Mouse (Mus musculus): ENCODE data around the gene Kif26b. TPM values are rescaled to one million over a fixed set of nuclear protein-coding genes. Genes with fewer than 3 reads are reported as not detected.

Gene Kif26b
- 8.6 and 8.7 TPM in 2 replicates for polyA plus RNA-seq (2015; fragmentation: Nextera tagmentation; extraction: Ambion mirVana)

- Histone ChIP-seq H3K27me3 (replicated peaks; ENCODE audit: control insufficient read depth, insufficient read depth, low read length) (no peaks in the 10 kb centered on the region), H3K36me3 (ENCODE audit: control insufficient read depth, insufficient read depth, low read length) (no peaks in the 10 kb centered on the region), H3K9ac (ENCODE audit: low read depth, low read length) (peak within 1 kb of the TSS; percentile 85), H3K4me1 (ENCODE audit: control insufficient read depth, insufficient read depth, low read depth, low read length) (peaks cover 7% of the 10 kb centered on the region), H3K4me2 (ENCODE audit: low read length) (peak within 1 kb of the TSS; percentile 99), H3K4me3 (ENCODE audit: low read length) (peak within 1 kb of the TSS; percentile 73), H3K9me3 (ENCODE audit: control insufficient read depth, low read length) (no peaks in the 10 kb centered on the region), H3K27ac (ENCODE audit: low read depth, low read length) (peak within 1 kb of the TSS; percentile 94)
- under 1% methylated on average over 84 of the region's 92 CpGs for WGBS
- peak; percentile 63 for ATAC-seq
Observed at GRCm38 (mm10) chr1:178528431-178529351, at the start of gene Kif26b. Kif26b (plus strand) TSS chr1:178529125.

DNA sequence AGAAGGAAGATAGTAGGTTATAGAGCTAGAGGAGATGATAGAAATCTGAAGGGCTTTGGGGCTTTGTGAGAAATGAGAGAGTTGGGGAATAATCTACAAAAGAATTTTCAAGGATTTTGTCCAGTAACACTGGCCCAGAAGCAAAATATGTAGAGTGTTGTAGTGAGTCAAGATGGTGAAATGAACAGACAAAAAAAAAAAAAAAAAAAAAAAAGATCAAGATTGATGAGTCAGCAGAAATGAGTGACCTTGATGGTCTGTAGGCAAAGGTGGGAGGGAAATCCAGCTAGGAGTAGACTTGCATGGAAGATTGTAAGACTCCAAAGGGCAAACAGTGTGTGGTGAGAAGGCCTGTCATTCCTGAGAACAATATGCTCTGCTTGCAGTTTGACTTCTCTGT, 45.1 kb upstream of the Kif26b start:
- Histone ChIP-seq H3K4me3 (ENCODE audit: low read length) (no peak overlapping the region), H3K27ac (ENCODE audit: low read depth, low read length) (no peak overlapping the region), H3K36me3 (ENCODE audit: control insufficient read depth, insufficient read depth, low read length) (no peaks in the 10 kb centered on the region), H3K27me3 (replicated peaks; ENCODE audit: control insufficient read depth, insufficient read depth, low read length) (no peaks in the 10 kb centered on the region), H3K9ac (ENCODE audit: low read depth, low read length) (no peak overlapping the region), H3K9me3 (ENCODE audit: control insufficient read depth, low read length) (no peaks in the 10 kb centered on the region), H3K4me2 (ENCODE audit: low read length) (no peak overlapping the region), H3K4me1 (ENCODE audit: control insufficient read depth, insufficient read depth, low read depth, low read length) (no peaks in the 10 kb centered on the region)
- ATAC-seq: no peak

- no peak overlapping the region for H3K27ac ChIP-seq (ENCODE audit: low read depth, low read length)
- H3K9me3 ChIP-seq (ENCODE audit: control insufficient read depth, low read length): no peaks in the 10 kb centered on the region
- no peaks in the 10 kb centered on the region for H3K27me3 ChIP-seq (replicated peaks; ENCODE audit: control insufficient read depth, insufficient read depth, low read length)
- WGBS: 85% methylated on average over 5 of the region's 5 CpGs
- no peak overlapping the region for H3K4me3 ChIP-seq (ENCODE audit: low read length)
- no peak overlapping the region for H3K9ac ChIP-seq (ENCODE audit: low read depth, low read length)
- H3K4me2 ChIP-seq (ENCODE audit: low read length): no peak overlapping the region
- H3K4me1 ChIP-seq (ENCODE audit: control insufficient read depth, insufficient read depth, low read depth, low read length): no peaks in the 10 kb centered on the region
- H3K36me3 ChIP-seq (ENCODE audit: control insufficient read depth, insufficient read depth, low read length): no peaks in the 10 kb centered on the region
- no peak for ATAC-seq
Observed at GRCm38 (mm10) chr1:178485138-178485867, 43.6 kb upstream of the Kif26b start.

- Histone ChIP-seq H3K9ac (ENCODE audit: low read depth, low read length) (no peak overlapping the region), H3K4me1 (ENCODE audit: control insufficient read depth, insufficient read depth, low read depth, low read length) (no peaks in the 10 kb centered on the region), H3K36me3 (ENCODE audit: control insufficient read depth, insufficient read depth, low read length) (no peaks in the 10 kb centered on the region), H3K27ac (ENCODE audit: low read depth, low read length) (no peak overlapping the region), H3K27me3 (replicated peaks; ENCODE audit: control insufficient read depth, insufficient read depth, low read length) (no peaks in the 10 kb centered on the region), H3K4me3 (ENCODE audit: low read length) (no peak overlapping the region), H3K4me2 (ENCODE audit: low read length) (no peak overlapping the region), H3K9me3 (ENCODE audit: control insufficient read depth, low read length) (no peaks in the 10 kb centered on the region)
- WGBS: 75% methylated on average over 5 of the region's 5 CpGs
- no peak for ATAC-seq
Observed at GRCm38 (mm10) chr1:178485868-178486220, 43.1 kb upstream of the Kif26b start.

- H3K4me2 ChIP-seq (ENCODE audit: low read length): no peak overlapping the region
- H3K27ac ChIP-seq (ENCODE audit: low read depth, low read length): no peak overlapping the region
- ATAC-seq: 0 out of 2 replicates have a peak, but pooled peaks have one; percentile 24
- H3K9me3 ChIP-seq (ENCODE audit: control insufficient read depth, low read length): no peaks in the 10 kb centered on the region
- H3K9ac ChIP-seq (ENCODE audit: low read depth, low read length): no peak overlapping the region
- no peaks in the 10 kb centered on the region for H3K36me3 ChIP-seq (ENCODE audit: control insufficient read depth, insufficient read depth, low read length)
- no peaks in the 10 kb centered on the region for H3K27me3 ChIP-seq (replicated peaks; ENCODE audit: control insufficient read depth, insufficient read depth, low read length)
- WGBS: 67% methylated on average over 5 of the region's 5 CpGs
- no peaks in the 10 kb centered on the region for H3K4me1 ChIP-seq (ENCODE audit: control insufficient read depth, insufficient read depth, low read depth, low read length)
- H3K4me3 ChIP-seq (ENCODE audit: low read length): no peak overlapping the region
Observed at GRCm38 (mm10) chr1:178486828-178487227, 42.1 kb upstream of the Kif26b start.

DNA sequence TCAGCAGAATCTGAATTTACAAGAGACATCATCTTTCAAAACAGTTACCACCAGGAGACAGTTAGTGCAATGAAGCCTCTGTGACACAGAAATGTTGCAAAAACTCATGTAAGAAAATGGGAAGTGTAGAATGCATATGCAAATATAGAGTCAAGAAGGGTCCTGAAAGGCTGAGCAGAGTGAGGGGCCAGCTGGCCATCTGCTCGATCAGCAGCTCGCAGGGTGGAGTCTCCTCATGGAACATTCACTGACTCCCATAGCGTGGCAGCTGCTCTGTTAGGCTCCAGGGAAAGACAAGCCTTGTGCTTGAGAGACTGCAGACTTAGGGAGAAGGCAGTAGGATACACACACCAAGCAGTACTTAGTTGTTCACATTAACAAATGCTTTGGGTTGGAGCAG, 39.8 kb upstream of the Kif26b start:
- no peak overlapping the region for H3K4me3 ChIP-seq (ENCODE audit: low read length)
- 28% methylated on average over 3 of the region's 3 CpGs for WGBS
- no peak overlapping the region for H3K4me2 ChIP-seq (ENCODE audit: low read length)
- no peak overlapping the region for H3K9ac ChIP-seq (ENCODE audit: low read depth, low read length)
- H3K4me1 ChIP-seq (ENCODE audit: control insufficient read depth, insufficient read depth, low read depth, low read length): no peaks in the 10 kb centered on the region
- H3K9me3 ChIP-seq (ENCODE audit: control insufficient read depth, low read length): no peaks in the 10 kb centered on the region
- no peaks in the 10 kb centered on the region for H3K36me3 ChIP-seq (ENCODE audit: control insufficient read depth, insufficient read depth, low read length)
- no peak overlapping the region for H3K27ac ChIP-seq (ENCODE audit: low read depth, low read length)
- no peak for ATAC-seq
- H3K27me3 ChIP-seq (replicated peaks; ENCODE audit: control insufficient read depth, insufficient read depth, low read length): no peaks in the 10 kb centered on the region

- Histone ChIP-seq H3K4me1 (ENCODE audit: control insufficient read depth, insufficient read depth, low read depth, low read length) (no peaks in the 10 kb centered on the region), H3K36me3 (ENCODE audit: control insufficient read depth, insufficient read depth, low read length) (no peaks in the 10 kb centered on the region), H3K4me2 (ENCODE audit: low read length) (no peak overlapping the region), H3K9ac (ENCODE audit: low read depth, low read length) (no peak overlapping the region), H3K27ac (ENCODE audit: low read depth, low read length) (no peak overlapping the region), H3K9me3 (ENCODE audit: control insufficient read depth, low read length) (no peaks in the 10 kb centered on the region), H3K27me3 (replicated peaks; ENCODE audit: control insufficient read depth, insufficient read depth, low read length) (no peaks in the 10 kb centered on the region), H3K4me3 (ENCODE audit: low read length) (no peak overlapping the region)
- WGBS: 92% methylated on average over 5 of the region's 5 CpGs
- no peak for ATAC-seq
Observed at GRCm38 (mm10) chr1:178491733-178492132, 37.2 kb upstream of the Kif26b start.

- H3K9ac ChIP-seq (ENCODE audit: low read depth, low read length): no peak overlapping the region
- no peaks in the 10 kb centered on the region for H3K36me3 ChIP-seq (ENCODE audit: control insufficient read depth, insufficient read depth, low read length)
- WGBS: 90% methylated on average over 2 of the region's 2 CpGs
- no peaks in the 10 kb centered on the region for H3K4me1 ChIP-seq (ENCODE audit: control insufficient read depth, insufficient read depth, low read depth, low read length)
- no peaks in the 10 kb centered on the region for H3K9me3 ChIP-seq (ENCODE audit: control insufficient read depth, low read length)
- H3K27ac ChIP-seq (ENCODE audit: low read depth, low read length): no peak overlapping the region
- no peak for ATAC-seq
- no peak overlapping the region for H3K4me3 ChIP-seq (ENCODE audit: low read length)
- no peaks in the 10 kb centered on the region for H3K27me3 ChIP-seq (replicated peaks; ENCODE audit: control insufficient read depth, insufficient read depth, low read length)
- no peak overlapping the region for H3K4me2 ChIP-seq (ENCODE audit: low read length)
Observed at GRCm38 (mm10) chr1:178492493-178492892, 36.4 kb upstream of the Kif26b start.

GRCm38 (mm10) chr1:178496186-178496585, 32.7 kb upstream of the Kif26b start:
- Histone ChIP-seq H3K9ac (ENCODE audit: low read depth, low read length) (no peak overlapping the region), H3K27me3 (replicated peaks; ENCODE audit: control insufficient read depth, insufficient read depth, low read length) (no peaks in the 10 kb centered on the region), H3K4me1 (ENCODE audit: control insufficient read depth, insufficient read depth, low read depth, low read length) (no peaks in the 10 kb centered on the region), H3K27ac (ENCODE audit: low read depth, low read length) (no peak overlapping the region), H3K36me3 (ENCODE audit: control insufficient read depth, insufficient read depth, low read length) (no peaks in the 10 kb centered on the region), H3K4me3 (ENCODE audit: low read length) (no peak overlapping the region), H3K9me3 (ENCODE audit: control insufficient read depth, low read length) (no peaks in the 10 kb centered on the region), H3K4me2 (ENCODE audit: low read length) (no peak overlapping the region)
- 50% methylated on average over 2 of the region's 2 CpGs for WGBS
- no peak for ATAC-seq

Data from hindbrain, embryonic 16.5 days (tissue).